In the genomic region with DNA sequence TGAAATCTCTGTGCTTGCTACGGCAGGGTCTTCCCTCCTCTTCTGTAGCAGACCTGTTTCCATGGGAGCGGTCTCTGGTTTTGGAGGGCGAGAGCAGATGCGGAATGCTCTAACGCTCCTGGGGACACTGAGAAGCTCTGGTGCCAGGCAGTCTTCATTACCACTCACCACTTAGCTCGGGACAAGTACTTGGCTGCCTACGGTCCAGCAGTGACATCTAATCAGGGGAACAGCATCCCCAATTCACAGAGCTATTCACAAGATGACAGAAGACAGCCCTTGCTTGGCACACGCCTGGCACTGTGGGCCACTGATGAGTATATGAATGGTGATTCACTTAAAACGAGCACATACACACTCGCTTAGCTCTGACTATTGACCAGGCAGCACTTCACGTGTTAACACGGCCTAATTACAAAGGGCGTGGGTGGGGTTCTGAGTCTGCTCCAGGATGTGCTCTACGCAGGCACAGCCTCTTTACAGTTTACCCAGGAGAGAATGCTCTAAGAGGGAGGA, we compare ENCODE assay signal across 28 mouse cellular contexts. TPM values are rescaled to one million over a fixed set of nuclear protein-coding genes. Genes with fewer than 3 reads are reported as not detected.
DNase-seq lines count a peak whose midpoint lies in the region; ATAC-seq and TF ChIP-seq lines count a peak whose summit lies in the region.
"Had no signal": no experiment of that assay in that cellular context is flagged by ENCODE, and none has a peak within 500 bp of the region (broad histone marks: within the 10 kb centered on the region; RNA-seq: fewer than 3 reads in every experiment).

No protein-coding gene starts in this region.

- peak; percentile 95 for DNase-seq in heart, adult 11 months
- no peak for DNase-seq in heart, embryonic 10.5 days (ENCODE audit: low spot score)
- DNase-seq in ZHBTc4 (ENCODE audit: low read depth, low spot score): peak; percentile 36
- no peak for DNase-seq in thymus, postnatal 4 days
- DNase-seq in left cerebral cortex, adult 18-20 months (ENCODE audit: low spot score in 2 of 2): no peak
- DNase-seq: adrenal gland, postnatal 14 days; cerebellum, adult 11 months; cerebellum, adult 2 months; cerebellum, adult 9-11 months; cerebellum, postnatal 25 days; forebrain, postnatal 0 days; gastrocnemius, adult 2 months; gastrocnemius, postnatal 14 days; kidney, adult 18-20 months; kidney, adult 9 months had no signal

- no peak overlapping the region for H3K4me3 ChIP-seq in heart, embryonic 10.5 days
- no peak overlapping the region for H3K4me3 ChIP-seq in heart, embryonic 16.5 days (ENCODE audit: low read length)
- no peak overlapping the region for H3K4me3 ChIP-seq in heart, embryonic 11.5 days (ENCODE audit: low read depth, low read length)
- 0 out of 2 replicates have a peak overlapping the region, but pooled peaks have one; percentile 20 for H3K4me3 ChIP-seq in E14TG2a.4 (replicated peaks; ENCODE audit: low read length)
- H3K4me3 ChIP-seq: embryonic facial prominence, embryonic 12.5 days; embryonic facial prominence, embryonic 15.5 days; gastrocnemius, adult 2 months; heart, adult 2 months; heart, embryonic 15.5 days; hindbrain, embryonic 12.5 days; hindbrain, embryonic 15.5 days had no signal

- WGBS in heart, embryonic 10.5 days: 82% methylated on average over 14 of the region's 14 CpGs
- 70% methylated on average over 14 of the region's 14 CpGs for WGBS in heart, embryonic 16.5 days
- WGBS in heart, embryonic 11.5 days (ENCODE audit: insufficient replicate concordance): 84% methylated on average over 14 of the region's 14 CpGs

- ATAC-seq in heart, embryonic 16.5 days (replicated peaks; ENCODE audit: extremely low read depth, insufficient read depth, low FRiP score): peak; percentile 64; the same call in 1 of the 2 replicates
- no peak for ATAC-seq in heart, embryonic 11.5 days (replicated peaks; ENCODE audit: insufficient number of reproducible peaks, low FRiP score, low TSS enrichment)
- ATAC-seq: forebrain, embryonic 14.5 days; forebrain, postnatal 0 days; inflammation-experienced regulatory T-cells, adult 6 months; intestine, embryonic 16.5 days had no signal

- no peak overlapping the region for H3K4me2 ChIP-seq in heart, embryonic 16.5 days (ENCODE audit: low read depth, low read length)
- no peak overlapping the region for H3K4me2 ChIP-seq in heart, embryonic 11.5 days
- H3K4me2 ChIP-seq: embryonic facial prominence, embryonic 12.5 days; embryonic facial prominence, embryonic 15.5 days; heart, embryonic 15.5 days; hindbrain, embryonic 12.5 days; hindbrain, embryonic 15.5 days had no signal

- no peak overlapping the region for H3K27ac ChIP-seq in heart, embryonic 10.5 days
- H3K27ac ChIP-seq in heart, embryonic 16.5 days (ENCODE audit: low read length): no peak overlapping the region; the same call in 1 of the 2 replicates
- no peak overlapping the region for H3K27ac ChIP-seq in heart, embryonic 11.5 days (ENCODE audit: low read depth, low read length)
- H3K27ac ChIP-seq: embryonic facial prominence, embryonic 12.5 days; embryonic facial prominence, embryonic 15.5 days; gastrocnemius, adult 2 months; heart, adult 2 months; heart, embryonic 15.5 days; hindbrain, embryonic 12.5 days; hindbrain, embryonic 15.5 days had no signal

- peaks cover 12% of the 10 kb centered on the region; the same call in 1 of the 2 replicates for H3K4me1 ChIP-seq in heart, embryonic 10.5 days
- peaks cover 4% of the 10 kb centered on the region; the same call in 1 of the 2 replicates for H3K4me1 ChIP-seq in heart, embryonic 16.5 days (ENCODE audit: control insufficient read depth, insufficient read depth, low read length)
- H3K4me1 ChIP-seq in heart, embryonic 11.5 days (ENCODE audit: control insufficient read depth, insufficient read depth, low read length): no peaks in the 10 kb centered on the region; the same call in 1 of the 2 replicates
- H3K4me1 ChIP-seq in E14TG2a.4 (replicated peaks; ENCODE audit: low read depth, low read length): peaks cover 25% of the 10 kb centered on the region
- H3K4me1 ChIP-seq: embryonic facial prominence, embryonic 15.5 days; hindbrain, embryonic 12.5 days; hindbrain, embryonic 15.5 days had no signal

- no peaks in the 10 kb centered on the region for H3K27me3 ChIP-seq in heart, embryonic 10.5 days (ENCODE audit: insufficient read depth, poor library complexity, severe bottlenecking)
- no peaks in the 10 kb centered on the region for H3K27me3 ChIP-seq in heart, embryonic 16.5 days (ENCODE audit: control insufficient read depth, insufficient read depth, low read length)
- no peaks in the 10 kb centered on the region for H3K27me3 ChIP-seq in heart, embryonic 11.5 days (ENCODE audit: control insufficient read depth, insufficient read depth, low read length)
- H3K27me3 ChIP-seq in E14TG2a.4 (ENCODE audit: insufficient read depth, low read length): no peaks in the 10 kb centered on the region
- H3K27me3 ChIP-seq: embryonic facial prominence, embryonic 12.5 days; embryonic facial prominence, embryonic 15.5 days; heart, embryonic 15.5 days; hindbrain, embryonic 12.5 days; hindbrain, embryonic 15.5 days had no signal

- no peak for TF ChIP-seq CTCF in E14TG2a.4 (conservative IDR thresholded peaks at IDR 0.05; ENCODE audit: low read length)

- H3K9me3 ChIP-seq in heart, embryonic 10.5 days: no peaks in the 10 kb centered on the region
- H3K9me3 ChIP-seq in heart, embryonic 16.5 days (replicated peaks; ENCODE audit: control insufficient read depth, low read length): no peaks in the 10 kb centered on the region
- H3K9me3 ChIP-seq in heart, embryonic 11.5 days (replicated peaks; ENCODE audit: control insufficient read depth, low read length): no peaks in the 10 kb centered on the region
- H3K9me3 ChIP-seq in E14TG2a.4 (ENCODE audit: low read length): no peaks in the 10 kb centered on the region
- H3K9me3 ChIP-seq: embryonic facial prominence, embryonic 12.5 days; embryonic facial prominence, embryonic 15.5 days; G1E; heart, embryonic 15.5 days; hindbrain, embryonic 12.5 days; hindbrain, embryonic 15.5 days had no signal

- H3K36me3 ChIP-seq in heart, embryonic 10.5 days: peaks cover 31% of the 10 kb centered on the region
- H3K36me3 ChIP-seq in heart, embryonic 16.5 days (ENCODE audit: control insufficient read depth, insufficient read depth): peaks cover 12% of the 10 kb centered on the region
- H3K36me3 ChIP-seq in heart, embryonic 11.5 days (ENCODE audit: control insufficient read depth, insufficient read depth, low read length): 0 out of 2 replicates have a peak, but pooled peaks cover 7% of the 10 kb centered on the region
- peaks cover 16% of the 10 kb centered on the region; the same call in 1 of the 2 replicates for H3K36me3 ChIP-seq in E14TG2a.4 (ENCODE audit: insufficient read depth, low read length)

- no peak overlapping the region for H3K9ac ChIP-seq in heart, embryonic 16.5 days (ENCODE audit: low read length)
- no peak overlapping the region for H3K9ac ChIP-seq in heart, embryonic 11.5 days (ENCODE audit: low read depth, low read length)
- H3K9ac ChIP-seq: embryonic facial prominence, embryonic 12.5 days; embryonic facial prominence, embryonic 15.5 days; forebrain, postnatal 0 days; heart, embryonic 15.5 days; hindbrain, embryonic 12.5 days; hindbrain, embryonic 15.5 days had no signal

RNA-seq across cellular contexts. Expression of a gene that starts 19.2 kb away (rescaled TPM):
- 55.0 and 55.8 TPM in 2 replicates for polyA plus RNA-seq in heart, embryonic 10.5 days (2016; fragmentation: Nextera tagmentation; extraction: Ambion mirVana)
- 57.7 and 57.8 TPM in 2 replicates for polyA plus RNA-seq in heart, embryonic 16.5 days (2015; fragmentation: Nextera tagmentation; extraction: Ambion mirVana)
- polyA plus RNA-seq in heart, embryonic 11.5 days (2014; fragmentation: Nextera tagmentation; extraction: Ambion mirVana): 51.1 and 54.2 TPM in 2 replicates
- 10 to 100 TPM; 27.6 to 28.2 TPM for total RNA-seq in left cerebral cortex, adult 18-20 months (2021)

Comparison
In these comparisons a context has a peak if more than half of its experiments do, and no peak if none do; other contexts are left out.
1. DNase-seq: peak in heart, adult 11 months (single experiment) and ZHBTc4 (single experiment); none in heart, embryonic 10.5 days (single experiment), thymus, postnatal 4 days (single experiment) and left cerebral cortex, adult 18-20 months (0 of 2).